Mouse (Mus musculus) kidney, embryonic 15.5 days (tissue): Measurements from ENCODE around the gene Trmt10a. TPM values are rescaled to one million over a fixed set of nuclear protein-coding genes. Genes with fewer than 3 reads are reported as not detected.

ENCODE experiments used
- ATAC-seq: fragments of 200-750 bp; cut with Nextera tagmentation; replicated peaks from 2 replicates; pipeline ENCODE4 v1.8.0; 2017; ENCODE audit warnings: moderate TSS enrichment; ENCODE audit not compliant: low FRiP score
- H3K27ac ChIP-seq: fragments of 300-500 bp; sonication (generic); 2 replicates; pipeline ENCODE4 v1.5.1; 2015; ENCODE audit warnings: mild to moderate bottlenecking, inconsistent platforms
- H3K27me3 ChIP-seq: fragments of 300-500 bp; sonication (generic); 2 replicates; pipeline ENCODE4 v1.6.1; 2015; ENCODE audit warnings: inconsistent platforms
- H3K36me3 ChIP-seq: fragments of 300-500 bp; sonication (generic); 2 replicates; pipeline ENCODE4 v1.6.1; 2015; ENCODE audit warnings: inconsistent platforms
- H3K4me1 ChIP-seq: fragments of 300-500 bp; sonication (generic); 2 replicates; pipeline ENCODE4 v1.6.1; 2015; ENCODE audit warnings: inconsistent platforms
- H3K4me2 ChIP-seq: fragments of 300-500 bp; sonication (generic); 2 replicates; pipeline ENCODE4 v1.6.1; 2015; ENCODE audit warnings: moderate library complexity, mild to moderate bottlenecking, inconsistent platforms
- H3K4me3 ChIP-seq: fragments of 300-500 bp; sonication (generic); replicated peaks from 2 replicates; pipeline ENCODE4 v1.5.1; 2015; ENCODE audit warnings: mild to moderate bottlenecking, inconsistent platforms
- H3K9ac ChIP-seq: fragments of 300-500 bp; sonication (generic); 2 replicates; pipeline ENCODE4 v1.6.1; 2015; ENCODE audit warnings: mild to moderate bottlenecking, inconsistent platforms
- H3K9me3 ChIP-seq: fragments of 300-500 bp; sonication (generic); replicated peaks from 2 replicates; pipeline ENCODE4 v1.6.1; 2016; ENCODE audit warnings: inconsistent platforms
- WGBS: fragments of 180-500 bp; shearing (Covaris S2); methylation state at CpG from one replicate; pipeline ENCODE4 v1.1.7; 2015; ENCODE audit warnings: mixed read lengths; 5-methylcytosine and 5-hydroxymethylcytosine counted together
- polyA plus RNA-seq: library from polyadenylated mRNA; unstranded; fragments of >200 nt; fragmentation: Nextera tagmentation; extraction: Ambion mirVana; gene quantifications from 2 replicates; pipeline ENCODE4 v1.2.1, GENCODE M21; 2015

The Trmt10a gene
- polyA plus RNA-seq = 14.0 and 14.2 TPM in 2 replicates

DNA sequence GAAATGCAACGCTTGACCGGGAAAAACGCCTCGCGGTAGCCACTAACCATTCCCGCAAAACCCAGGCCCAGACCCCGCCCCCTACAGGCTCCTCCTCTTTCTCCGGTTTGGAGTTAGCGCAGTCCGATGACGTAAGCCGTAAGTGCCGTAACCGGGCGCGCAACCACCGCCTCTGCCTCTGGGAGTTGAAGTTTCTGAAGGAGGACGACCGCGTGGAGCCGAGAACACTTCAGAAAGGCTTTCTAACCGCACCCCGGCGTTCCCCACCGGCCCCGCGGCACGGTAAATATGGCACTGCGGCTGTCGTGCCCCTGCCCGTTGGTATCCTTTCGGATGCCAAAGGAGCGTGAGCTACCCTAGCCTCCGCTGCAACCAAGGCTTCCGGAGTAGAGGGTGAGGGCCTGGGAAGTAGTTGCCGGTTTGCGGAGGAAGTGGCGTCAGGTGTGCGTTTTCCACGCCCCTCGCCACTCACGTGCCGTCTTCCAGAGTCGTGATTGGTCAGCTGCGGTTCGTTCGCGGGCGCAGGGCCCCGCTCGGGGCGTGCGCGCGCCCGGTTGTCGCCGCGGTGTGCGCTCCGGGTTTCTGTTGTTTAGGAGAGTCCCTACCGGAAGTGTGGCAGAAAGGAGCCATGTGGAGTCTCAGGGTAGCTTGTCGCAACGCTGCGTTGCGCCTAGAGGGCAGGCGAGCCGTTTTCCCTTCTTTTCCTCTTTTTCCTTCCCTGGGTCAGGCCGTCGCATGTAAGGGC is at the start of gene Trmt10a:
Gene Trmt10a, plus strand, starts transcription at position 134 of the 745 bp plus-strand sequence.
- H3K27ac ChIP-seq = peak within 1 kb of the TSS; percentile 100
- ATAC-seq = peak; percentile 99
- H3K4me2 ChIP-seq = peak within 1 kb of the TSS; percentile 74
- under 1% methylated on average over 70 of the region's 70 CpGs for WGBS
- H3K27me3 ChIP-seq = no peaks in the 10 kb centered on the region
- no peaks in the 10 kb centered on the region for H3K9me3 ChIP-seq
- H3K4me1 ChIP-seq = no peaks in the 10 kb centered on the region
- peak within 1 kb of the TSS; percentile 73 for H3K9ac ChIP-seq
- H3K36me3 ChIP-seq = no peaks in the 10 kb centered on the region
- H3K4me3 ChIP-seq = peak within 1 kb of the TSS; percentile 78

DNA sequence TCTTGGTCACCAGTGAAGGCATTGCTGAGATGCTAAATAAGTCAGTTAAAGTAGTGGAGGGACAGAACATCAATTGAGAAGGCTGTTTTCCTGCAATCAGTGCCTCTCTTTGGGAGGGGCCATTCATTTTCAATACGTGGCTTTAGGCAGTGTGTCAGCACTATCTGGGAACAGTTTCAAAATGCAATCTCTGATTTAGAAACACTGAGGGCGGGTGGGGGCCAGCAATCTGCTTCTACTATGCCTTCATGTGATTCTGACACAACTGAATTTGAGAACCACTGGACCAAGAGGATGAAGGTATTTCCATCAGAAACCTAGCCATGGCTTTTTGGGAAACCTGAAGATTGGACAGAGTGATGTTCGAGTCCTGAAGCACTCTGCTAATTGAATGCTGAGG is 47.9 kb upstream of the Trmt10a start:
- ATAC-seq = no peak
- H3K36me3 ChIP-seq = no peaks in the 10 kb centered on the region
- H3K27ac ChIP-seq = no peak overlapping the region
- H3K9me3 ChIP-seq = no peaks in the 10 kb centered on the region
- H3K27me3 ChIP-seq = no peaks in the 10 kb centered on the region
- H3K9ac ChIP-seq = no peak overlapping the region
- 67% methylated on average over 3 of the region's 3 CpGs for WGBS
- H3K4me1 ChIP-seq = 0 out of 2 replicates have a peak, but pooled peaks cover 3% of the 10 kb centered on the region
- no peak overlapping the region for H3K4me3 ChIP-seq
- no peak overlapping the region for H3K4me2 ChIP-seq

DNA sequence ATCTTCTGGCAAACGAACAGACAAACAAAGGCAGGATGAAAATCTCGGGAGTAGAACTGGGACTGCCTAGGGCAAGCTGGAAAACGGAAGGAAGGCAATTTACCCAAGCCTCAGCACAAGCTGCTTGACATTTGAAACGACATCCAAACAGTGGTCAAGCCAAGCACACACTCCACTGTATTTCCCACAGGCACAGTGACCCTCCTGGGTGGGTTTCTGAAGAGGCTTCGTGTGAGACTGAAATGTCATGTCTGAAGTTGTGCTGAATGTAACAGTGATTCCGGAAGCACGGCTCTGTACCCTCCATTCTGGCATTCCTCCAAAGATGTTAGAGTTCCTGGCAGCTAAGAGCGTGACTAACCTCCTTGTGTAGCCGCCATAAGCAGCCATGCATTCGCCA is 47.5 kb upstream of the Trmt10a start:
- Histone ChIP-seq H3K9me3 (no peaks in the 10 kb centered on the region), H3K4me2 (no peak overlapping the region), H3K27ac (no peak overlapping the region), H3K27me3 (no peaks in the 10 kb centered on the region), H3K36me3 (no peaks in the 10 kb centered on the region), H3K4me1 (0 out of 2 replicates have a peak, but pooled peaks cover 3% of the 10 kb centered on the region), H3K9ac (no peak overlapping the region), H3K4me3 (no peak overlapping the region)
- 63% methylated on average over 10 of the region's 10 CpGs for WGBS
- peak; percentile 74 for ATAC-seq

DNA sequence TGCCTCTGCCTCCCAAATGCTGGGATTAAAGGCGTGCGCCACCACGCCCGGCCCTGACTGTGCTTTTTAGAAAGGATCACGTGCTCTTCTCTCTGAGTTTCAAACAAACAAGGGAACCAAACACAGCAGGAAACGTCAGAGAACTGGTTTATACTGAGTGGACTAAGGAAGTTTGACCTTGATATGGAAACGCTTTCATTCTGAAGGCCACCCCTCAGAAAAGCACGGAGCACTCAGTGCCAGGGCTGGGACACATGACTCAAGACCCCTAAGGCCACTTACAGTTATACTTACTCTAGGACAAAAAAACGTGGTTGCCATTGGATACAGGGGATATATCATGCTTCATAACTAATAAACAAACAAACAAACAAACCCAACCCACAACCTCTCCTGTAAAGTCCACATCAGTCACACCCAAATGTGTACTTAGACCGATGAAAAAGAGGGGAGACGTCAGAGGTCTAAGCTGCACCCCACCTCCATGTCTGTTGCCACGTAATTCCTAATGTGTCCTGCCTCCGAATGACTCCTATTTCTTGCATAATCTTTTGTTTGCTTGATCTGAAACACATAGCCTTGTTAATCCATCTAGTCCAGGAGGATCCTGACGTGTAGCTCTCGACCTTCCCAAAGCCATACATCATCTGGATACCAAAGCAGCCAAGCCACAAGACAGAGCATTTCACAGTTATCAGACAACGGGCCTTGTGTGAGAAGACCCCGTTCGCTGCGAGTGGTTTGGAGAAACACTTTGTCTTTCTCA is 46.8 kb upstream of the Trmt10a start:
- H3K4me1 ChIP-seq = 0 out of 2 replicates have a peak, but pooled peaks cover 3% of the 10 kb centered on the region
- no peak overlapping the region for H3K27ac ChIP-seq
- H3K9ac ChIP-seq = no peak overlapping the region
- no peaks in the 10 kb centered on the region for H3K36me3 ChIP-seq
- H3K9me3 ChIP-seq = no peaks in the 10 kb centered on the region
- H3K27me3 ChIP-seq = no peaks in the 10 kb centered on the region
- no peak overlapping the region for H3K4me3 ChIP-seq
- 86% methylated on average over 19 of the region's 19 CpGs for WGBS
- ATAC-seq = 0 out of 2 replicates have a peak, but pooled peaks have one; percentile 18
- H3K4me2 ChIP-seq = no peak overlapping the region

DNA sequence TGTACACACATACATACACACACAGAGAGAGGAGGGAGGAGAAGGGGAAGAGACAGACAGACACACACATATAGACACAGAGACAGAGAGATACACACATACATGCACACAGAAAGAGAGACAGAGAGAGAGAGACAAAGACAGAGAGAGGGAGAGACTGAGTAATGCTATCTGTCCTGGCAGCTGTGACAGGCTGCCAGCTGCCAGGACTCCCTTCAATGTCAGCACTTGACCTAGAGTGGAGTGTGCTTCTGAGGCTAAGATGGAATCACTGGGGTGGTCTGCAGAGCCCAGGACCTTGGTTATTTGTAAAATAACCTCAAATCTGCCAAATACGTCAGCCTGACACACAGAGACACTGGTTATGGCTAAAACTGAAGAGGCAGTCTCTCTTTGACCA is 45.5 kb upstream of the Trmt10a start:
- H3K36me3 ChIP-seq = no peaks in the 10 kb centered on the region
- H3K9me3 ChIP-seq = no peaks in the 10 kb centered on the region
- 0 out of 2 replicates have a peak overlapping the region, but pooled peaks have one; percentile 25 for H3K27ac ChIP-seq
- H3K4me2 ChIP-seq = no peak overlapping the region
- 0 out of 2 replicates have a peak, but pooled peaks cover 3% of the 10 kb centered on the region for H3K4me1 ChIP-seq
- no peak overlapping the region for H3K4me3 ChIP-seq
- WGBS = 68% methylated on average over 1 of the region's 1 CpGs
- no peaks in the 10 kb centered on the region for H3K27me3 ChIP-seq
- 0 out of 2 replicates have a peak, but pooled peaks have one; percentile 49 for ATAC-seq
- no peak overlapping the region for H3K9ac ChIP-seq

DNA sequence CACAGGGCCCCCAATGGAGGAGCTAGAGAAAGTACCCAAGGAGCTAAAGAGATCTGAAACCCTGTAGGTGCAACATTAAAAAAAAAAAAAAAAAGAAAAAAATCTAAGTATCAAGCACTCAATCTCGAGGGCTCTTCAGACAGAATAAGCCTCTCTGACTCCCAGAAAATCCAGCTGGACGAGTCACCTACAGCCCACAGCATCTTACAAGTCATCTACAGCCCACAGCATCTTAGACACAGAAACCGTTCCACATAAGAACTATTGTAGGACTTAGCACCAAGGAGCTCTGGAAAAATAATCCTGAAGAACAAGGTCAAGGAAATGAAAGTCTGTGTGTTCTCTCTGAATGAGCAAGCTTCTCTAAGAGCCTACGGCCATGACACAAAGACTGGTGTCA is 41.3 kb upstream of the Trmt10a start:
- ATAC-seq = no peak
- H3K27me3 ChIP-seq = no peaks in the 10 kb centered on the region
- WGBS = 87% methylated on average over 4 of the region's 4 CpGs
- H3K27ac ChIP-seq = no peak overlapping the region
- H3K4me2 ChIP-seq = no peak overlapping the region
- no peaks in the 10 kb centered on the region for H3K4me1 ChIP-seq
- no peak overlapping the region for H3K4me3 ChIP-seq
- no peaks in the 10 kb centered on the region for H3K36me3 ChIP-seq
- H3K9ac ChIP-seq = no peak overlapping the region
- H3K9me3 ChIP-seq = no peaks in the 10 kb centered on the region

DNA sequence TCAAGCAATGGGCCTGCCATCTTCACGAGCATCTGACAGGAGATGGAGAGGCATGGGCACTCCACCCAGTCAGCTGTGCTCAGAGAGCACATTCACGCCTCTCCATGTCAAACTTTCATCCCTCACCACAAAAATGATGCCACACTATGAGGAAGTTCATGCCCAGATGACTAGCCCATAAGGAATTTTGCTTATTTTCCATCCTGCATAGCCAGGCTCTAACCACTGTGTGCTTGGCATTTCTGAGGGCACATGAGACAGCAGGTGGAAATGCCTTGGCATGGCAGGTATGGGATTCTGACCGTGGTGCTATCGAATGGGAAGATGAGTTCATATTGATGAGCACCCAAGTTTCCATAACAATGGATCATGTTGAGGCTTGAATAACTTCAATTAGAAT is 39.6 kb upstream of the Trmt10a start:
- ATAC-seq = no peak
- no peaks in the 10 kb centered on the region for H3K36me3 ChIP-seq

DNA sequence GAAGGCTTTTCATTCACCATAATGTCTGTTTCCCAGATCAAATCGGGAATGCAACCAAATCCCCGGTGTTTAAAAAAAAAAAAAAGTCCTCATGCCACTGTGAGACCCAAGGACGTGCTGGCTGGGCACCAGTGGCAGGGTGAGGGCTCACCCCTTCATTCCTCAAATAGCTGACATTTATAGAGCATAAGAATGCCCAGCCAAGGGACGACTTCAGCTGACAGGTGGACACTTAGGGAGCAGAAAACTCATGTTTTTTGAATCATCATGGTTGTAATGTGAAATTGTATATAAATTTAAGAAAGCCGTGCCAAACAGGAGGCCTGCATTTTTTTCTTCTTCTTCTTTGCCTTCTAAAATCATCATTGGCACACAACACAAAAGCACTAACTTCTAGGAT is 38.2 kb upstream of the Trmt10a start:
- ATAC-seq = no peak

More for the DNA sequence above, 39.6 kb upstream of the Trmt10a start:
- H3K9me3 ChIP-seq = no peaks in the 10 kb centered on the region
- H3K27me3 ChIP-seq = no peaks in the 10 kb centered on the region
- no peaks in the 10 kb centered on the region for H3K4me1 ChIP-seq
- H3K4me2 ChIP-seq = no peak overlapping the region
- H3K9ac ChIP-seq = no peak overlapping the region
- 92% methylated on average over 4 of the region's 4 CpGs for WGBS
- H3K27ac ChIP-seq = no peak overlapping the region
- H3K4me3 ChIP-seq = no peak overlapping the region

DNA sequence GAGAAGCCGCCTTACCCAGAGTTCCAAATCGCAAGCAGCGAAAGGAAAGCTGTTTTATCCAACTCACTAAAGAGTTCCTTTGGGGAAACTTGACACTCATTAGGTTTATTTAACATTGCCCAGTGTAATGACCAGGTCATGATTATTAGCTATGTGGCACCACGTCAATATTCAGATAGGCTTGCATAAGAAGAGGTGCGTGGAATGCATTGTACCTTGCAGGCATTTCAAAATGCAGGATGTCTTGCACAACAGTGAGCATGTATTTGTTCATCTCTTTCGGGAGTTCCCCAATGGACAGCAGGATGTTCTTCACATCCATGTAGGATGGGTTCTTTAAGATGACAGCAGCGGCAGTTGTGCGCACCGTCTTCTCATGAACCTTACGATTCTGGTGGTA is 36.4 kb upstream of the Trmt10a start:
- no peak for ATAC-seq
- H3K36me3 ChIP-seq = no peaks in the 10 kb centered on the region
- H3K4me2 ChIP-seq = no peak overlapping the region
- no peaks in the 10 kb centered on the region for H3K9me3 ChIP-seq
- 92% methylated on average over 10 of the region's 10 CpGs for WGBS
- H3K27me3 ChIP-seq = no peaks in the 10 kb centered on the region
- H3K4me3 ChIP-seq = no peak overlapping the region
- H3K27ac ChIP-seq = no peak overlapping the region
- no peaks in the 10 kb centered on the region for H3K4me1 ChIP-seq
- no peak overlapping the region for H3K9ac ChIP-seq

More for the DNA sequence above, 38.2 kb upstream of the Trmt10a start:
- Histone ChIP-seq H3K36me3 (no peaks in the 10 kb centered on the region), H3K27me3 (no peaks in the 10 kb centered on the region), H3K4me1 (no peaks in the 10 kb centered on the region), H3K9ac (no peak overlapping the region), H3K4me3 (no peak overlapping the region), H3K4me2 (no peak overlapping the region), H3K9me3 (no peaks in the 10 kb centered on the region), H3K27ac (no peak overlapping the region)
- WGBS = 63% methylated on average over 5 of the region's 5 CpGs

DNA sequence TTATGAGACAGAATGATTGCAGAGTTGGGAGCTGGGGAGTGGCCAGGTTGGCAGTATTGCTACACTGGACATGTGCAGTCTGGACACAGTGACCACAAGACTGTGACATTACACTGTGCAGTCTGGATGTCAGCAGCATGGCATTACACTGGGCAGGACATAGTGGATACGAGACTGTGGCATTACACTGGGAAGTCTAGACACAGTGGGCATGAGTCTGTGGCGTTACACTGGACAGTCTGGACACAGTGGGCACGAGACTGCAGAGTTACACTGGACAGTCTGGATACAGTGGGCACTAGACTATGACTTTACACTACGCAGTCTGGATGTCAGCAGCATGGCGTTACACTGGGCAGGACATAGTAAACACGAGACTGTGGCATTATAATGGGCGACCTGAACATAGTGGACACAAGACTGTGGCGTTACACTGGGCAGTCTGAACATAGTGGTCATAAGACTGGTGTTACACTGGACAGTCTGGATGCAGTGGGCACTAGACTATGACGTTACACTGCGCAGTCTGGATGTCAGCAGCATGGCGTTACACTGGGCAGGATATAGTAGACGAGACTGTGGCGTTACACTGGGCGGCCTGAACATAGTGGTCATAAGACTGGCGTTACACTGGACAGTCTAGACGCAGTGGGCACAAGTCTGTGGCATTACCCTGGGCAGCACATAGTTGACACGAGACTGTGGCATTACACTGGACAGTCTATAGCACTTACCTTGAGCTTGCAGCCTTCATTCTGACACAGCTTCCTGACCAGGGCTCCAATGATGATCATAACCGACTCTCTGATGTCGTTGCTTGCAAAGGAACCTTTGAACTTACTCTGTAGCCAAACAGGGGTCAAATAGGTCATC is 32.1 kb upstream of the Trmt10a start:
- Histone ChIP-seq H3K9me3 (no peaks in the 10 kb centered on the region), H3K4me3 (no peak overlapping the region), H3K27me3 (no peaks in the 10 kb centered on the region), H3K27ac (no peak overlapping the region), H3K9ac (no peak overlapping the region), H3K36me3 (no peaks in the 10 kb centered on the region), H3K4me2 (no peak overlapping the region), H3K4me1 (0 out of 2 replicates have a peak, but pooled peaks cover 3% of the 10 kb centered on the region)
- 89% methylated on average over 19 of the region's 19 CpGs for whole genome bisulfite sequencing
- ATAC-seq = 0 out of 2 replicates have a peak, but pooled peaks have one; percentile 25

DNA sequence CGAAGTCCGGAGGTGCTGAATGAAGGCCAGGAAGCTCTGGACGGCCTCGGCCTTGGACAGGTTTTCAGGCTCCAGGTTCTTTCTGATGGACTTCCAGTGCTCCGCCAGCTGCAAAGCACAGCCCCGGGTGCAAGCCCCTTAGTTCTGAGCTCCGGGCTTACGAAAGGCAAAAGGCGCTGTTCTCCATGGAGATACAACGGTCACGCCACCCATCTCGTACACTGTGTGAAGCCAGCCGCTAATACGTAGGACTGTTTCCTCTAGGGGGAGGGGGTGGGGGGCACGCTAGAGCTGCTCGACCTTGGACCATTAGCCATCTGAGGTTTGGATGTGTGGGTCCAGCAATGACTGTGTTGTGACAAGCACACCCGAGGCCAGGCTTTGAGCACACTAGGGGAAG is 29.1 kb upstream of the Trmt10a start:
- Histone ChIP-seq H3K9ac (no peak overlapping the region), H3K27ac (no peak overlapping the region), H3K27me3 (no peaks in the 10 kb centered on the region), H3K4me1 (peaks cover 10% of the 10 kb centered on the region), H3K36me3 (no peaks in the 10 kb centered on the region), H3K9me3 (no peaks in the 10 kb centered on the region), H3K4me3 (no peak overlapping the region), H3K4me2 (no peak overlapping the region)
- 85% methylated on average over 17 of the region's 17 CpGs for WGBS
- ATAC-seq = no peak
